Mouse (Mus musculus) forebrain, postnatal 0 days (tissue): ENCODE data around the gene Apoa1. TPM values are rescaled to one million over a fixed set of nuclear protein-coding genes. Genes with fewer than 3 reads are reported as not detected.

Experiments
- ATAC-seq: fragments of 200-750 bp; cut with Nextera tagmentation; 2 replicates; pipeline ENCODE4 v1.8.0; 2017; ENCODE audit warnings: mild to moderate bottlenecking, moderate library complexity
- DNase-seq: peaks from one replicate; pipeline ENCODE4 v3.0.0-alpha.2; 2015
- H3K27ac ChIP-seq: fragments of 300-500 bp; sonication (generic); 2 replicates; pipeline ENCODE4 v1.5.1; 2014; ENCODE audit warnings: low read depth, mild to moderate bottlenecking, antibody characterized with exemption, low read length, moderate library complexity, mixed read lengths
- H3K27me3 ChIP-seq: fragments of 300-500 bp; sonication (generic); 2 replicates; pipeline ENCODE4 v1.6.1; 2014; ENCODE audit warnings: mild to moderate bottlenecking, low read length, mixed read lengths; ENCODE audit not compliant: insufficient read depth
- H3K36me3 ChIP-seq: fragments of 300-500 bp; sonication (generic); 2 replicates; pipeline ENCODE4 v1.6.1; 2014; ENCODE audit warnings: mild to moderate bottlenecking, moderate library complexity; ENCODE audit not compliant: insufficient read depth
- H3K4me1 ChIP-seq: fragments of 300-500 bp; sonication (generic); 2 replicates; pipeline ENCODE4 v1.6.1; 2014; ENCODE audit warnings: antibody characterized with exemption; ENCODE audit not compliant: insufficient read depth
- H3K4me2 ChIP-seq: fragments of 300-500 bp; sonication (generic); 2 replicates; pipeline ENCODE4 v1.6.1; 2014; ENCODE audit warnings: low read depth, mild to moderate bottlenecking, moderate library complexity
- H3K4me3 ChIP-seq: fragments of 300-500 bp; sonication (generic); 2 replicates; pipeline ENCODE4 v1.5.1; 2014; ENCODE audit warnings: low read depth, low read length, mixed read lengths
- H3K9ac ChIP-seq: fragments of 300-500 bp; sonication (generic); 2 replicates; pipeline ENCODE4 v1.6.1; 2014; ENCODE audit warnings: mild to moderate bottlenecking
- H3K9me3 ChIP-seq: fragments of 300-500 bp; sonication (generic); 2 replicates; pipeline ENCODE4 v1.6.1; 2016; ENCODE audit warnings: low read length
- CTCF ChIP-seq: sonication (generic); IDR thresholded peaks from 2 replicates; pipeline ENCODE4 v1.5.1; 2016; ENCODE audit warnings: antibody characterized with exemption, control low read depth, low read depth
- WGBS: fragments of 180-500 bp; shearing (Covaris S2); extraction: QIAGEN DNeasy Blood & Tissue Kit; methylation state at CpG from one replicate; pipeline ENCODE4 v1.1.7; 2014; 5-methylcytosine and 5-hydroxymethylcytosine counted together
- polyA plus RNA-seq: library from polyadenylated mRNA; unstranded; fragments of >200 nt; fragmentation: Nextera tagmentation; extraction: Ambion mirVana; gene quantifications from 2 replicates; pipeline ENCODE4 v1.2.1, GENCODE M21; 2015
- total RNA-seq: library from RNA; depleted of rRNA; stranded (reverse); fragments of >200 nt; gene quantifications from 2 replicates; pipeline ENCODE4 v1.2.3, GENCODE M21; 2014

Gene Apoa1
- total and polyA plus RNA-seq, 2 experiments from 2014 or later = 1.1 to 3.0 TPM

- ATAC-seq (peak; percentile 45), DNase-seq (peak; percentile 47)
- H3K36me3 ChIP-seq = no peaks in the 10 kb centered on the region
- H3K4me3 ChIP-seq = no peak overlapping the region
- no peaks in the 10 kb centered on the region for H3K27me3 ChIP-seq
- H3K9me3 ChIP-seq = no peaks in the 10 kb centered on the region
- no peak overlapping the region for H3K4me2 ChIP-seq
- H3K4me1 ChIP-seq = no peaks in the 10 kb centered on the region
- H3K9ac ChIP-seq = no peak overlapping the region
- H3K27ac ChIP-seq = no peak overlapping the region
- WGBS = 42% methylated on average over 5 of the region's 5 CpGs
- no peak for TF ChIP-seq CTCF
These were observed 39.4 kb upstream of the Apoa1 start for GRCm38 (mm10) chr9:46188956-46189355.

GRCm38 (mm10) chr9:46189381-46189780, 39.0 kb upstream of the Apoa1 start:
- H3K27ac ChIP-seq = no peak overlapping the region
- no peaks in the 10 kb centered on the region for H3K27me3 ChIP-seq
- H3K4me3 ChIP-seq = no peak overlapping the region
- TF ChIP-seq CTCF = peak; percentile 43; the same call in 1 of the 2 replicates
- no peaks in the 10 kb centered on the region; the same call in 1 of the 2 replicates for H3K36me3 ChIP-seq
- no peak overlapping the region for H3K4me2 ChIP-seq
- no peaks in the 10 kb centered on the region for H3K4me1 ChIP-seq
- DNase-seq = peak; percentile 24
- ATAC-seq = peak; percentile 77
- no peak overlapping the region for H3K9ac ChIP-seq
- no peaks in the 10 kb centered on the region for H3K9me3 ChIP-seq
- 70% methylated on average over 10 of the region's 10 CpGs for WGBS

GRCm38 (mm10) chr9:46191234-46191633, 37.1 kb upstream of the Apoa1 start:
- Histone ChIP-seq H3K27ac (no peak overlapping the region), H3K36me3 (peaks cover 6% of the 10 kb centered on the region), H3K4me3 (no peak overlapping the region), H3K4me1 (no peaks in the 10 kb centered on the region), H3K9me3 (no peaks in the 10 kb centered on the region), H3K27me3 (no peaks in the 10 kb centered on the region), H3K9ac (no peak overlapping the region), H3K4me2 (no peak overlapping the region)
- 77% methylated on average over 8 of the region's 8 CpGs for WGBS
- TF ChIP-seq CTCF = no peak
- DNase-seq (no peak), ATAC-seq (no peak)

GRCm38 (mm10) chr9:46191644-46192043, 36.7 kb upstream of the Apoa1 start:
- Histone ChIP-seq H3K9ac (no peak overlapping the region), H3K27me3 (no peaks in the 10 kb centered on the region), H3K4me2 (no peak overlapping the region), H3K9me3 (no peaks in the 10 kb centered on the region), H3K4me3 (no peak overlapping the region), H3K4me1 (no peaks in the 10 kb centered on the region), H3K36me3 (peaks cover 6% of the 10 kb centered on the region), H3K27ac (no peak overlapping the region)
- WGBS = 11% methylated on average over 1 of the region's 1 CpGs
- TF ChIP-seq CTCF = peak; percentile 77
- DNase-seq = peak; percentile 79
- no peak for ATAC-seq

- WGBS = 88% methylated on average over 6 of the region's 6 CpGs
- no peak overlapping the region for H3K4me3 ChIP-seq
- no peaks in the 10 kb centered on the region for H3K9me3 ChIP-seq
- H3K4me1 ChIP-seq = no peaks in the 10 kb centered on the region
- peaks cover 6% of the 10 kb centered on the region for H3K36me3 ChIP-seq
- TF ChIP-seq CTCF = no peak
- H3K4me2 ChIP-seq = no peak overlapping the region
- no peak for DNase-seq
- no peak for ATAC-seq
- no peak overlapping the region for H3K9ac ChIP-seq
- no peaks in the 10 kb centered on the region for H3K27me3 ChIP-seq
- H3K27ac ChIP-seq = no peak overlapping the region
These were observed 35.7 kb upstream of the Apoa1 start for GRCm38 (mm10) chr9:46192642-46193041.

GRCm38 (mm10) chr9:46194809-46195208, 33.6 kb upstream of the Apoa1 start:
- no peak overlapping the region for H3K4me2 ChIP-seq
- ATAC-seq (no peak), DNase-seq (no peak)
- no peak for TF ChIP-seq CTCF
- no peaks in the 10 kb centered on the region for H3K4me1 ChIP-seq
- WGBS = 91% methylated on average over 9 of the region's 9 CpGs
- H3K36me3 ChIP-seq = peaks cover 23% of the 10 kb centered on the region
- no peak overlapping the region for H3K4me3 ChIP-seq
- H3K9ac ChIP-seq = no peak overlapping the region
- no peak overlapping the region for H3K27ac ChIP-seq
- H3K27me3 ChIP-seq = no peaks in the 10 kb centered on the region
- H3K9me3 ChIP-seq = no peaks in the 10 kb centered on the region

GRCm38 (mm10) chr9:46196699-46197169, 31.6 kb upstream of the Apoa1 start:
- Histone ChIP-seq H3K4me2 (no peak overlapping the region), H3K9ac (no peak overlapping the region), H3K27me3 (no peaks in the 10 kb centered on the region), H3K27ac (no peak overlapping the region), H3K36me3 (peaks cover 29% of the 10 kb centered on the region), H3K4me3 (no peak overlapping the region), H3K4me1 (no peaks in the 10 kb centered on the region), H3K9me3 (no peaks in the 10 kb centered on the region)
- 82% methylated on average over 12 of the region's 12 CpGs for WGBS
- no peak for TF ChIP-seq CTCF
- ATAC-seq (no peak), DNase-seq (no peak)
